Mouse (Mus musculus): ENCODE results near the gene Tyrobp.

Tyrobp gene

DNA sequence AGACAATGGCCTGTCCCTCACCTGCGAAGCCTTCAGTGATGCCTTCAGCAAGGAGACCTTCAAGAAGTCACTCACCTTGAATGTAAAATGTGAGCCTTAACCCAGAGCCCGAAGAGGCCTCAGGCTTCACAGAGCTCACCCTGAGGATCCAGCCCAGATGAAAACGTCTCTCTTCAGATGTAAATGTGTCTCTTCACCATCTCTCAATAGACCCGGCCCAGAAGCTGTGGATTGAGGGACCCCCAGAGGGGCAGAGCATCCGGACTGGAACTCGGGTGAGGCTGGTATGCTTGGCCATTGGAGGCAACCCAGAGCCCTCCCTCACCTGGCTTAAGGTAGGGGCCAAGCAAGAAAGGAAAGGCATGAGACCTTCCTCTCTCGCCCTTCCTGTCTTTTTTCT lies 50.0 kb downstream of the Tyrobp start:
- no peak for DNase-seq (ENCODE audit: low spot score)

DNA sequence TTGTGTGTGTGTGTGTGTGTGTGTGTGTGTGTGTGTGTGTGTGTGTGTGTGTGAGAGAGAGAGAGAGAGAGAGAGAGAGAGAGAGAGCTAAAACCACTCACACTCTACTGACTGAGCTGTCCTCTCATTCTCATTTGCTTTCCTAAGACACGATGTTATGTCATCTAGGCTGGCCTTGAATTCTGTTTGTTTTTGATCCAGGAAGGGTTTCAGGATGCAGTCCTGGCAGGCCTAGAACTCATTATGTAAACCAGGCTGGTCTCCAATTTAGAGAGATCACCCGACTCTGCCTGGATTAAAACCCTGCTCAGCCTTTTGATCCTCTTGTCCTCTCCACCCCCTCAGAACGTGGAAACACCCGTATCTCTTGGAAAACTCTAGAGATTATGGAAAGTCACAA lies 50.4 kb downstream of the Tyrobp start:
- no peak for DNase-seq (ENCODE audit: low spot score)

DNA sequence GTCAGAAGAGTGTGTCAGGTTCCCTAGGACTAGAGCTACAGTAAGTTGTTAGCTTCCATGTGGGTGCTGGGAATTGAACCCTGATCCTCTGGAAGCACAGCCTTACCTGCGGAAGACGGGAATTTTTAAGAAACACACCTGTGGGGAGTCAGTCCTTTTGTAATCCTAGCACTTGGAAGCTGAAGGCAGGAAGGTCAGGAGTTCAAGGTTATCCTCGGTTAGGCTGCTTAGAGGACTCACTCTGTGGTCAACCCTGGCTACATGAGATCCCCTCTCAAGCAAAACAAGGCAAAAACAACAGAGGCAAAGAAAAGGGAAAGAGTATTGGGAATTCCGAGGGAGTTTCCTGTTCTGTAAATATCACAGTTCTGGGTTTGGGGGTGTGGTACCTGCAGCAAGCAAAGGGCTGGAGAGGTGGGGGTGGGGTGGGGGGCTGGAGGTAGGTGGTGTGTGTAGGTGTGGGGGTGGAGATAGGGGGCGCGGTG lies 51.3 kb downstream of the Tyrobp start:
- no peak for DNase-seq (ENCODE audit: low spot score)
